Mouse (Mus musculus): ENCODE measurements around the gene Tgfb2.

Gene Tgfb2

DNA sequence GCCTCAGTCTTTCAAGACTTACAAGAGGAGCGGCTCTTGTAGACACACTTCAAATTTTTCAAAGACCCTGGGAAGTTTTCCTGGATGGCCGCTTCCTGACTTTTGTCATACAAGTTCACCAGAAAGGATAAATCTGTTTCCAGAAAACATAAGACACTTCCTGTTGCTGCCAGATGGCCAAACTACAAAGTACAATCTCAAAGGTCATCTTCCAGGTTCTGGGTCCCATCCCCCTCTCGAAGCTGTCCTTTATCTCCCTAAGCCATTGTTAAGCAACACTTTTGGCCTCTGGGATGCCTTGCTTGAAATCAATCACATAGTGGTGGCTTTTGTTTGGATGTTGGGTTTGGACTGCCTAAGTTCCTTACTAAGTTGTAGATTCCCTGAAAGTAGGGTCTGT is 21.7 kb downstream of the Tgfb2 start:
- no peak for DNase-seq (ENCODE audit: low read depth, low spot score)
- Histone ChIP-seq H3K36me3 (ENCODE audit: control insufficient read depth, insufficient read depth, low read length, poor library complexity, severe bottlenecking) (no peaks in the 10 kb centered on the region), H3K27me3 (ENCODE audit: control insufficient read depth, insufficient read depth, low read length, poor library complexity, severe bottlenecking) (no peaks in the 10 kb centered on the region)

DNA sequence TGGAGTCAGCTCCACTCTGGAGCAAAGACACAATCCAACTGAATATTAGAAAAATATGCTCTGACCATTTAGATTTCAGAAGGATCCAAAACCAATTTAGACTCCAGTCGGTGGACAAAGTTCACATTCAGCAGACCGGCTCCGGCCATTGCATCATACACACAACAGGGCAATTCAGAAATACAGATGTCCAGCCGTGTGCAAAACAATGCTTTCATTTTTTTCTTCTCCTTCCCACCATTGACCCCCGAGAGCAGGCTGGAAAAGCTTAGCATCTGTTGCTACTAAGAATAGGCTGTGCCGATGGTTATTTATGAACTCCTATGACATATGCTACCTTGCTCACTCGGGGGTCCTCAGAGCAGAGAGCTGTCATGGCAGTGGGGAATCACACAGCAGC is 23.2 kb downstream of the Tgfb2 start:
- no peak for DNase-seq (ENCODE audit: low read depth, low spot score)
- Histone ChIP-seq H3K36me3 (ENCODE audit: control insufficient read depth, insufficient read depth, low read length, poor library complexity, severe bottlenecking) (no peaks in the 10 kb centered on the region), H3K27me3 (ENCODE audit: control insufficient read depth, insufficient read depth, low read length, poor library complexity, severe bottlenecking) (no peaks in the 10 kb centered on the region)

DNA sequence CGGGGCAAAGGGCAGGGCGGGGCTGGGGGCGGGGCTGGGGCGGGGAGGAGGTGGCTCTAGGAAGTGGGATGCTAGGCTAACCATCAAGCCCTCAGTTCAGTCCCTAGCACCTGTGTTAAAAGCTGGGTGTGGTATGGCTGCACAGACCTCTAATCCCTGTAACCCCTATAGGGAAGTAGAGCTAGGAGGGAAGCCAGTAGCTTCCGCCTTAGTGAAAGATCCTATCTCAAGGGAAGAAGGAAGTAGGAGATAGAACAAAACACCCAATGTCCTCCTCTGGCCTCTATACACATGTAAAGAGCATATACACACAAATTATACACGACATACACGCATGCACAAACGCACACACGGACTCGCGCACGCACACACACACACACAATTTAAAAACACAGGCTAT is 28.2 kb downstream of the Tgfb2 start:
- no peak for DNase-seq (ENCODE audit: low read depth, low spot score)
- no peaks in the 10 kb centered on the region for H3K36me3 ChIP-seq (ENCODE audit: control insufficient read depth, insufficient read depth, low read length, poor library complexity, severe bottlenecking)
- H3K27me3 ChIP-seq (ENCODE audit: control insufficient read depth, insufficient read depth, low read length, poor library complexity, severe bottlenecking) = no peaks in the 10 kb centered on the region

DNA sequence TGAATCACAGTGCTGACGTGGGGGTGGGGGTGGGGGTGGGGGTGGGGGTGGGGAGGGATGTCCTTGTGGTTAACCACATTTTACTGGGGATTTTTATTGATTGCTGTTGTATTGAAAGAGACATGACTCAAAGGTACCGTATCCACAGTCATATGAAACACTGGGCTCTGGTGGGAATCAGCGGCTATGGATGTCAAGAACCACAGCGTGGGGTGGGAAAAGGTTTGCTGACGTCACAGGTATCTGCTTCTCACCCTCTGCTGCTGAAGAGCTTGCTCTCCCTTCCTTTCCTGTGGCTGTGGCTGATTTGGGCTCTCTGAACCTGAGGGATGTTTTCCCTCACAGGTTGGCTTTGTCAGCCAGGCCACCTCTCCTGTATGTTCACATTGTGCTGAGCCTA is 29.6 kb downstream of the Tgfb2 start:
- Histone ChIP-seq H3K36me3 (ENCODE audit: control insufficient read depth, insufficient read depth, low read length, poor library complexity, severe bottlenecking) (no peaks in the 10 kb centered on the region), H3K27me3 (ENCODE audit: control insufficient read depth, insufficient read depth, low read length, poor library complexity, severe bottlenecking) (no peaks in the 10 kb centered on the region)
- DNase-seq (ENCODE audit: low read depth, low spot score) = no peak

DNA sequence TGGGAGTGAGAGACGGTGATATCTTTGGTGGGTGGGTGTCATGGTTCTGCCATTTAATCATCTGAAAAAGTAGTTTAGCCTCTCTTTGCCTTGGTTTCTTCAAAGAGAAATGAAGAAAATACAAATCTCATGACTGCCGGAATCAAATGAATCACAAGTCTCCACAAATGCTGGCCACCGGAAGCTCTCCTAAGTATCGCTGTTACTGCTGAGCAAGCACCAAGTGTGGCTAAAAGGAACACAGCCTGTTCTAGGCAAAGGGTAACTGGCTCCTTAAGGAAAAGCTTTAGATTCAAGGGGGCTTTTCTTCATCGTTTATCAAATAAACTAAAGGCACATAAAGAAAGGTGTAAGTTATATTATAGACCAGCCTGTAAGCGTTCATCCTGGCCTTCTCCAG is 30.5 kb downstream of the Tgfb2 start:
- no peak for DNase-seq (ENCODE audit: low read depth, low spot score)
- Histone ChIP-seq H3K36me3 (ENCODE audit: control insufficient read depth, insufficient read depth, low read length, poor library complexity, severe bottlenecking) (no peaks in the 10 kb centered on the region), H3K27me3 (ENCODE audit: control insufficient read depth, insufficient read depth, low read length, poor library complexity, severe bottlenecking) (no peaks in the 10 kb centered on the region)

DNA sequence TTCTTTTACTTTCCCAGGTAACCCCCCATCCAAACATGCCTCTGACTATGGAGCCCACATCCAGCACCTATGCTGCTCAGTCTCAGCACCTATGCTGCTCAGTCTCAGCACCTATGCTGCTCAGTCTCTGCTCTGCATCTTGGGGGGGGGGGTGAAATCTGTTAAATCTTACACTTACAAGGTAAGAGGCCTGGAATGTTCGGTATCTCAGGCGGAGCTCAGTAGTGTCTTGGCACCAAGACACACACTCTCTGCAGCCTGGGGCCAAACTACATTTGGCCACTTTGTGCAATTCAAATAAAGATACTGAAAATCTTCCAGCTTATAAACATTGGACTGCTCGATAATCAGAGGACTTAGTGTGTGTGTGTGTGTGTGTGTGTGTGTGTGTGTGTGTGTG is 31.2 kb downstream of the Tgfb2 start:
- DNase-seq (ENCODE audit: low read depth, low spot score) = no peak
- Histone ChIP-seq H3K36me3 (ENCODE audit: control insufficient read depth, insufficient read depth, low read length, poor library complexity, severe bottlenecking) (no peaks in the 10 kb centered on the region), H3K27me3 (ENCODE audit: control insufficient read depth, insufficient read depth, low read length, poor library complexity, severe bottlenecking) (no peaks in the 10 kb centered on the region)

DNA sequence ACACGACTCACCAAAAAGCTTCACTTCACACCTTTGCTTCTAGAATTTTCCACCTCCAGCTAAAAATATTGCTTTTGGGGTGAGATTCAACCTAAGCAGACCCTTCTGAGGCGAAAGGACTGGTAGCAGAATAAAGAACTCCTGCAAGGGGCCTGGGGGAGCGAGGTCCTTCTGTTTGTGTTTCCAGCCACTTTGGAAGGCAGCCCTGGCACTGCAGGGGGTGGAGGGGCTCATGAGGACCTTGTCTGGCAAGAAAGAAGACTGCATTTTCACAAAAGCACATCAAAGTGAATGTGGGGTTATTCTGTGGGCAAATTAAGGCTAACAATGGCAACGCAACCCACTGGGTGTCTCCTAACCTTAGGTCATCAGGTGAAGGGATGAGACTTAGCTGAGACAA is 32.6 kb downstream of the Tgfb2 start:
- H3K27me3 ChIP-seq (ENCODE audit: control insufficient read depth, insufficient read depth, low read length, poor library complexity, severe bottlenecking) = no peaks in the 10 kb centered on the region
- no peak for DNase-seq (ENCODE audit: low read depth, low spot score)
- H3K36me3 ChIP-seq (ENCODE audit: control insufficient read depth, insufficient read depth, low read length, poor library complexity, severe bottlenecking) = no peaks in the 10 kb centered on the region

DNA sequence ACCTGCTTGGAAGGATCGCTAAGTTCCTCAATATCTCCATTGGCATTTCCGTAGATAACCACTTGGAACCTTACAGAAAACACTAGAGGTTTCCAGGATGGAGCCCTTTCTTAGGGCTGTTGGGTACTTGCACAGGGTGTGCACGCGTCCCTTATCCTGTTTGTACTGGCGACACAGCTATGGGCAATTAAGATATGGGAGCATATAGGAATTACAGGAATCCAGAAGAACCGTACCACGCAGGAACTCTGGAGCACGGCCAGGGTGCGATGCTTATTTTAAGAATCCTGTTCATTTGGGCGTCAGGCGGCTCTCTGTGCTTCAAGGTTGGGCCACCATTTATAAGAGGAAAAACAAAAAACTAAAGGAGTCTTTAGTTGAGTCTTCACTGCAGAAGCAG is 42.4 kb downstream of the Tgfb2 start:
- Histone ChIP-seq H3K27me3 (ENCODE audit: control insufficient read depth, insufficient read depth, low read length, poor library complexity, severe bottlenecking) (no peaks in the 10 kb centered on the region), H3K36me3 (ENCODE audit: control insufficient read depth, insufficient read depth, low read length, poor library complexity, severe bottlenecking) (no peaks in the 10 kb centered on the region)
- DNase-seq (ENCODE audit: low read depth, low spot score) = no peak

DNA sequence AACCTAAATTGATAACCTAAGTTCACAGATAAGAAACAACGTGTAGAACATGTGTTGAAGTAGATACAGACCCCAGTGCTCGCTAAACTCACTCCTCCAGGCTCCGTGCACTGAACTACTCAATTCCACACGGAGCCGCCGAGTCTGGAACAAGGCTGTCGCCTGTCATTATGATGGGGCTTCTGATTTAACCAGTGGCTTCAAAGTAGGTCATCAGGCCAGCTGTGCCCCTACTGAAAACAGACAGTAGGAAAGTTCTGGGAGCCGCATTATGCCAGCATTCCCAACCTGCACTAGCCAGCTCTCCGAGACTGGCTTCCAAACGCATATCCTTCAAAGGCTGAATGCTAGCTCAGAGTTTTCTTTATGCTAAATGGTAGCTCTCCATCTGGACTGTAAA is 42.8 kb downstream of the Tgfb2 start:
- H3K36me3 ChIP-seq (ENCODE audit: control insufficient read depth, insufficient read depth, low read length, poor library complexity, severe bottlenecking) = no peaks in the 10 kb centered on the region
- H3K27me3 ChIP-seq (ENCODE audit: control insufficient read depth, insufficient read depth, low read length, poor library complexity, severe bottlenecking) = no peaks in the 10 kb centered on the region
- DNase-seq (ENCODE audit: low read depth, low spot score) = no peak

DNA sequence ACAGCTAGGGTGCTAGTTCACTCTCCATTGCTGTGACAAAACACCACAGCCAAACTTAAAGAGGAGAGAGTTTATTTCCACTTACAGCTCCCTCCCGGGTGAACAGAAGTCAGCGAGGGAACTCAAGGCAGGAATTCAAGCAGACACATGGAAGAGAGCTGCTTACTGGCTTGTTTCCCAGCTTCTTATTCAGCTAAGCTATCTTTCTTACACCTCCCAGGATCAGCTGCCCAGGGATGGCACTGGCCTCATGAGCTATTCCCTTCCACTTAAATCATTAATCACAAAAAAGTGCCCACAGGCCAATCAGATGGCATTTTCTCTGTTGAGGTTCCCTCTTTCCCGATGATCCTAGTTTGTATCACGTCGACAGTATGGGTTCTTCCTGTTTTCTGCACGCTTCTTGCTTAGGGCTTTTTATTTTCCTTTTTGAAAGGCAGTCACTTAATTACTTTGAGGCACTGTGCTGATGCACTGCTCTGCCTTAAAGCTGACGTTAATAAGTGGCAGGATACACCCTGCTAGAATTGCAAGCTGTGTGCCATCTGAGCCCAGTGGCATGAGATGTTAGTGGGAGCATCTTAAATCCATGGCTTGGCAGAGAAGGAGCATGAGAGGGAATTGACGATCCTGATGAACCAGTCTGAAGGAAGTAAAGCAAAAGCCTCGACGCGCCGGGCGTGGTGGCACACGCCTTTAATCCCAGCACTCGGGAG is 44.4 kb downstream of the Tgfb2 start:
- DNase-seq (ENCODE audit: low read depth, low spot score) = no peak
- Histone ChIP-seq H3K27me3 (ENCODE audit: control insufficient read depth, insufficient read depth, low read length, poor library complexity, severe bottlenecking) (no peaks in the 10 kb centered on the region), H3K36me3 (ENCODE audit: control insufficient read depth, insufficient read depth, low read length, poor library complexity, severe bottlenecking) (no peaks in the 10 kb centered on the region)

DNA sequence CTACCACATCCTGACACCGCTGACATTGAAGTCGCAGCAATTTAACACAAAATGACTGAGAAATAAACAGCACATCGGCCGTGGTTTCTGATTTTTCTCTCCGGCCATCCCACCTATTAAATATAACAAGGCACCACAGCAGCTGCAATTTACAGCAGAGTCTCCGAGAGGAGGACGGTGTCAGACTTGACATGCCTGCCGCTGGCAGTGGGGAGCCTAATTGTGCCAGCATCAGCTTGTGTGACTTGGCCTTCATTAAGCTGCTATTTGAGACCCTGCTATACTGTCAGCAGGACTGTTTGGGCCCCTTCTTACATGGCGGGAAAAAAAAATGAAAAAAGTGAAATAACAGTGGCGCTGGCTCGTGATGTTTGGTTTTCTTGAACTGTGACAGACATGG is 47.0 kb downstream of the Tgfb2 start:
- no peaks in the 10 kb centered on the region for H3K36me3 ChIP-seq (ENCODE audit: control insufficient read depth, insufficient read depth, low read length, poor library complexity, severe bottlenecking)
- DNase-seq (ENCODE audit: low read depth, low spot score) = no peak
- no peaks in the 10 kb centered on the region for H3K27me3 ChIP-seq (ENCODE audit: control insufficient read depth, insufficient read depth, low read length, poor library complexity, severe bottlenecking)

DNA sequence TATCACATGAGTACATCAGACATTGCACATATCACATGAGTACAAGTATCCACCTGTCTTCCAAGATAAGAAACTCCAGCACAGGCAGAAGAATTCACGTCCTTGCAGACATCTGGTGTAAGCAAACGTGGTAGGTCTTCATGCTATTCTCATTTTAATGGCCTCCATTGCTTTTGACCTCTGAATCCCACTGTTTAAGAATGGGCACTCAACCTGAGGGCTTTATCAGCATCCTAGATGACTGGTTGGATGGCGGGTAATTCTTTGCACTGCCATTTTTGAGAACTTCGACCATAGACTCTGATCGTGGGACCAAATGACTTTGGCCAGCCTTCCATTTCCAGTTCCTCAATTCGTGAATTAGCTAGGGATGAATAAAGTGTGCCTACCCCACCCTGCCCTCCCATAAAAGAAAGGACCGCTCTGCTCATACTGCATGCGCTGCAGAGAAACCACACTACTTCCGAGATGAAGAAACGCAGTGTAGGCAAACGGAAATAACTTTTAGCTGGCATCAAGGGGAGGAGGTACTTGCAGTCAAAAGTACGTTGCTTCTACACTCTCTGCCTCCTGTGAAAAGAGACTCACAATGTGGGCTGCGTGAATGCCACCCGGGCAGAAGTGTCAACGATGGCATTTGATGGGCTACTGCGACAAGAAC is 48.1 kb downstream of the Tgfb2 start:
- H3K27me3 ChIP-seq (ENCODE audit: control insufficient read depth, insufficient read depth, low read length, poor library complexity, severe bottlenecking) = no peaks in the 10 kb centered on the region
- no peaks in the 10 kb centered on the region for H3K36me3 ChIP-seq (ENCODE audit: control insufficient read depth, insufficient read depth, low read length, poor library complexity, severe bottlenecking)

DNA sequence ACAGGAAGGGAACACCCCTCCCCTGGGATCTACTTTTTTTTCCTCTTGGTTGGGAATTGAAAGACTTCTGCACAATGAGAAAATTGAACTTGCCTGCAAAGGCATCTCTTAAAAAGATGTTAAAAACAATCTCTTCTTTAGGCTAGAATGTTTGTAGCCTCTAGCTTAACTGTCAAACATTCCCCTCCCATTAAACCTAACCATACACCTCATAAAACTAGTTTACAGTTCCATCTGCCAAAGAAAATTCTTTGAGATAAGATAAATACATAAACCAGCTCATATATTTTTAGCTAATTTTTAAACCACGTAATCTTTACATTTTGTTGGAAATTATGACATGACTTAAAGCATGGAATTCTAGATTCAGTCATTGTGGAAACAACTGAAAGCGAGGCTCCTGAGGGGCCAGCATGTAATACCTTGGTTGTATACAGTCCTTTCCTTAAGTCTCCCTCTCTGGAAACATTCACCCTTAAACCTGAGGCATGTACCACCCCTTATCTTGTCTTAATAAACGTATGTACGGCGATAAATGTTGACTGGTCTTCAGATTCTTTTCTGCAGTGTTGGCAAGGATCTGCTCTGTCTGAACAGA is 49.0 kb downstream of the Tgfb2 start:
- Histone ChIP-seq H3K36me3 (ENCODE audit: control insufficient read depth, insufficient read depth, low read length, poor library complexity, severe bottlenecking) (no peaks in the 10 kb centered on the region), H3K27me3 (ENCODE audit: control insufficient read depth, insufficient read depth, low read length, poor library complexity, severe bottlenecking) (no peaks in the 10 kb centered on the region)
- DNase-seq (ENCODE audit: low read depth, low spot score) = no peak

More for the DNA sequence above, 48.1 kb downstream of the Tgfb2 start:
- DNase-seq (ENCODE audit: low read depth, low spot score) = no peak

DNA sequence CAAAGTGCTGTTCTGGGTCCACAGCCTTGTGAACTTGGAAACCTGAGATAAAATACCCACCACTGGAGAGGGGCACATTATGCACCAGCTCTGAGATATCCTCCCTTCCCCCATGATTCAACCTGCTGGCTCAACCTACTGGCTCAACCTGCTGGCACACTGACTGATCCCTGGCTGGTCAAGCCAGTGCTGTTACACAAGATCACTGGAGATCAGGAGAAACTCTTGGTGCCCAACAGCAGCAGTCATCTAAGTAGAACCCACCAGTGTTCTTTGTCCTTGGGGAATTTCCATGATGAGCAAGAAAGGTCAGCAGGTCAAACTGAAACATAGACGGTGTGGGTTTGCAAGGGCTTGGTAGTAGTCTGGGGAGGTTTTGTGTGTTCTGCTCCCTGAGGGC is 49.6 kb downstream of the Tgfb2 start:
- H3K36me3 ChIP-seq (ENCODE audit: control insufficient read depth, insufficient read depth, low read length, poor library complexity, severe bottlenecking) = no peaks in the 10 kb centered on the region
- no peak for DNase-seq (ENCODE audit: low read depth, low spot score)
- no peaks in the 10 kb centered on the region for H3K27me3 ChIP-seq (ENCODE audit: control insufficient read depth, insufficient read depth, low read length, poor library complexity, severe bottlenecking)

DNA sequence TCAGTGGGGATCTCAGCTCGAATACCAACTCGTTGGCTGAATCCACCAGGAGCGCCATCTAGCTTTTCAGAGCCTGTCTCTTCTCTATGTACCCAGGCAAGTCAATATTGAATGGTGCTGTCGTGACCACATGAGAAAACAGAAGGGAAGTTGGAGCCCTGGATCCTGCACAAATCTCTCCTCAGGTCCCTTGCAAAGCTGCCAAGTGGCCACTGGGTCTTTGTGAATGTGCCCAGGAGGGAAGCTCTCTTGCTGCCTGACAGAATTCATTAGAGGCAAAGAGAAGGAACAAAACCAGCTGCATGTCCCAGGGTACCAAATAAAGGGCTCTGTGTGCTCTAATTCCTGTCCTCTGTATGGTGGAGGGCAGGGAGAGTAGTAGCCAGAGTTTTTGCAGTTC is 50.7 kb downstream of the Tgfb2 start:
- no peak for DNase-seq (ENCODE audit: low read depth, low spot score)
- no peaks in the 10 kb centered on the region for H3K36me3 ChIP-seq (ENCODE audit: control insufficient read depth, insufficient read depth, low read length, poor library complexity, severe bottlenecking)
- H3K27me3 ChIP-seq (ENCODE audit: control insufficient read depth, insufficient read depth, low read length, poor library complexity, severe bottlenecking) = no peaks in the 10 kb centered on the region

All from splenic B cell, adult 2 months (primary cell).